Mouse (Mus musculus): ENCODE measurements around the gene Polg.

Polg gene

DNA sequence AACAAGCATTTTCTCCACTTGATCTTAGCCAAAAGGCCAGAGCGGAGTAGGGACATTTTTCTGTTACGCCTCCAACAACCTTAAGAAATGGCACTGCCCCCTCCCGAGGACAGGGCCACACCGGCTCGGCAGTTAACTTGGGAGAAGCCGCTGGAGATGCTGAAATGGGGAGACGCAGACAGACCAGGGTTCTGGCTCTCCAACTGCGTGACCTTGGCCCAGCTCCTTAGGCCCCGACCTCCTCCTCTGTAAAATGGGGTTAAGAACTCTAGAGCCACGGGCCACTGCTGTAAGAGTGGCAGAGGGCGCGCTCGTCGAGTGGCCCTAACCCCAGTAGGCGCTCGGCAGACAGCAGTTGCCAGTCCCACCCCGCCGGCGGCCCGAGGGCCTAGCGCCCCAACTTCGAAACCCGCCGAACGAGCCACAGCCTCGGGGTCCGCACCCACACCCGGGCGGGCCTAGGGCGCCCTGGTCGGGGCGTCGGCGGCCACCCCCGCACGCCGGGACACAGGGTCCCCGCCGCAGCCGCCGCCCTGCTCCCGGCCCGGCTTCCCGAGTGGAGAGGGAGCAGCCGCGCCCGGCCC is 609 bp downstream of the Polg start:
- DNase-seq (ENCODE audit: low read depth, low spot score) = no peak

DNA sequence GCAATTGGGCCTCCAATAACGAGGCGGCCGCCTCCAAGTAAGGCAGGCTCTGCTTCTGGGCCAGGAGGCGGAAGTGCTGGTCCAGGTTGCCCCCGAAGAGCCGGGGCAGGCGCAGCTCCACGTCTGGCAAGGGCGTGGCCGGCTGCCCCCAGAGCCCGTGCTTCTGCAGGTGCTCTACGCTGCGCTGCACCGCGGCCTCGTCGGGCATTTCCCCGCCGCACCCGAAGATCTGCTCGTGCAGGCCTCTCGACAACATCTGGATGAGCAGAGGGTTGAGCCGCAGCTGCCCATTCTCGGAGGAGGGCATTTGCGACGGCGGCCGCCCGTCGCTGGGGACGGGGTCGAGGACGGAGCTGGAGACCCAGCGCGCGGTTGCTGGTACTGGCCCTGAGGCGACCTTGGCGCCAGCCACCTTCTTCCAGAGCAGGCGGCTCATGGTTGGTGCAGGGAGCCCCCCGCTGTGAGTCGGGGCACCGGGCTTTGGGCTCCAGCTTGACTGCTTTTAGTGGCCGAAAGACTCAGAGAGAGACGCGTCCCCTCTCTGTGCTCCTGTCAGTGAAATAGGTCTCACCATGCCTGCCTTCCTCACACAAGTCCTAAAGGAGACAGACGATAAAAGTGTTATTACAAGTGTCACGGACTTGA is 1.3 kb downstream of the Polg start:
- DNase-seq (ENCODE audit: low read depth, low spot score) = no peak

DNA sequence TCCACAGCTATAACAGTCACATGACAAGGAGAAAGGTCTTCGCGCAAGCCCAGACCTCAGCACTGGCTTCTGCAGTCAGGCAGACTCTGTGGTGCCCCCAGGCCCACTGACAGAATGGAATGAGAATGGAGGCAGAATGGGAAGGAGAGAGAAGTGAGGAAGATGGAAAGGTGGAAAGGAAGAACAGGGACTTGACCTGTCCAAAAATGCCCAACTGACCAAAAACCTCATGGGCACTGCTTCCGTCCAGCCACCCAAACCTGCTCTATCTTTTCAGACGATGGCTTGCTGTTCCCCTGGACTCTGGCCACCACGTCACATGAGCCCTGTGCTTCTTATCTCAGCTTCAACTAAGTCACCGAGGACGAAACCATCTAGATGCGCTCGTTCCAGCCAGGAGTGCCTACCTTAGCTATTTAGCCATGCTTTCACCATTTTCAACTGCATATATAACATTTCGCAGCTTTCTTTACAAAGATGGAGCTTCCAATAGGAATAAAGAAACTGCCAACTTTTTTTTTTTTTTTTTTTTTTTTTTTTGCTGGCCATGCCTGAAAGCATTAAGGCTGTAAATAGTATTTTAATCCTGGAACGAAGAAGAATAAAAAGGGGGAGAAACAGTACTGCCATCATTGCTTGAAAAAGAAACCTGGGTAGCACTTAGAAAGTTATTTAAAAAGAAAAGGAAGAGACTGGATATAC is 2.6 kb downstream of the Polg start:
- DNase-seq (ENCODE audit: low read depth, low spot score) = no peak

DNA sequence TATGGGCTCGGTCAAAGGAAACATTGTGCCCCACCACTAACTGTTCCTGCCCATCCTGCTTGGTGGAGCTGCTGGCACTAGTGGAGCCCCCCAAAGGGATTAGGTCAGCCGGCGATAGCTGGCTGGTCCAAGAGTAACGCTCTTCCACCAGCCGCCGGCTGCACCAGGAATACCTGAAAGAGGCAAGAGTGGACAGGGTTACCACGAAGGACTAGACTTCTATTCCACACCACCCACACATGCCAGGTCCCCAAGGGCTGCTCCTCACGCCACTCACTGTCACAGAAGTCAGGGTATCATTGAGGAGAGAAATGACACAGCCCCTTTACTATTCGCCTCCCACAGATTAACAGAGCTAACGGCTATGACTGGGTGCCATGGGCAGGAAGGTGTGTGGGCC is 4.4 kb downstream of the Polg start:
- no peak for DNase-seq (ENCODE audit: low read depth, low spot score)

DNA sequence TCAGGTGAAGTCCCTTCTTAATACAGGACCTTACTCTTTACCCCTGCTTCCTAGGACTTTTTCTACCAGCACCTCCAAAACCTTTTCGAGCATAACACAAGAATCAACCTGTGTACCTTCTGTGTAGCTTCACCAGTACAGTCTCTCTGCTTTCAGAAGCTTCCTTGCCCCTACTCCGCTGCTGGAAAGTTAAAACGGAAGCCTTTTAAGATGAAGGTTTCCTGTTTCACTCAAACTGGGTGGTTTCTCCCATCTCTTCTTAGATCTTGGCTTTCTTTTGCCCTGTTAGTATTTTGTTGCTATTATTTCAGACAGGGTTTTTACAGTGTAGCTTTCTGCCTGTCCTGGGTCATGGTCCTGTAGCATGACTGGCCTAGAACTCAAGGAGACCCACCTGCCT is 18.7 kb downstream of the Polg start:
- DNase-seq (ENCODE audit: low read depth, low spot score) = no peak

DNA sequence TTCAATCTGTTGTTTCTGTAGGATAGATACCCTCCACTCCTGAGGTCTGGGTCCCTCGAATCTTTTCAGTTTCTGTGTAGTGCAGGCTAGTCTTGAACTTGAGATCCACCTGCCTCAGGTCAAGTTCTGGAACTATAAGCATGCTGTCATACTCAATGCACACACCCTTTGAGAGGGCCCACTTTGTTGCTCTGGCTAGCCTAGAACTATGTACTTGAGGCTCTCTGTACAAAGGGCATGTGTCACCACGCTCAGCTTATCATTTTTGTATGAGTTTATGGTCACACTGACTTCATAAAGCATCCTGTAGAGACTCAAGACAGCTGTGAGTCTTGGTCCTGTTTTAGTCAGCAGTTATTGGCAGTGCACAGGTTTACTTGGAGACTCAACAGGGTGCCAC is 19.1 kb downstream of the Polg start:
- DNase-seq (ENCODE audit: low read depth, low spot score) = no peak

DNA sequence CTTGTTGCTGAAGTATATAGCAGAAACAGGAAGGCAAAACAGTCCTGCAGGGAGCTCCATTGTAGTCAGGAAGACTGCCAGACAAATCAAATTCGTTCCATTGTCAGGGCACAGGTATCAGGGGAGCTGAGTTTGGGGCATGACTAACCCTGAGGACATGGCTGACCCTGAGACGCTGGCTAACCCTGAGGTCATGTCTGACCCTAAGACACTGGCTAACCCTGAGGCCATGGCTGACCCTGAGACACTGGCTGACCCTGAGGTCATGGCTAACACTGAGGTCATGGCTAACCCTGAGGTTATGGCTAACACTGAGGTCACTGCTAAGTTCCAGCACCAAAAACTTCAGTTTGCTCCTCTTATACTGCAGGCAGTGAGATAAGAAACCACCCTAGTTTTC is 26.1 kb downstream of the Polg start:
- DNase-seq (ENCODE audit: low read depth, low spot score) = no peak

DNA sequence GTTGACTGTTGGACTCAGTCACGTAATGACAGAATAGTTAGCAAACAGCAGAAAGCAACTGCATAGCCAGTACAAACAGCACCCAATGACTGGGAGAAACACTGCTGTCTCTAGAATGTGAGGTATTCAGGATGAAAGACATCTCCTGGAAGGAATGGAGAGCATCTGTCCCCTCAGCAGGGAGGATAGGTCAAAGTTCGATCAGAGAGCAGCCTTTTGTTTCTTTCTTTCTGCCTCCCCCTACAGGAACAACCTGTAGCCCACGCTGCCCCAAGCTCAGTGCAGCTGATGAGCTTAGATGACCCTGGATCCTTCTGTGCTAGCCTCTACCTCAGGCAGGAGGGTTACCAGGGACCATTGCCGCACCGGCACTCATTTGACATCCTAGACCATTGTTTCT is 37.9 kb downstream of the Polg start:
- no peak for DNase-seq (ENCODE audit: low read depth, low spot score)

DNA sequence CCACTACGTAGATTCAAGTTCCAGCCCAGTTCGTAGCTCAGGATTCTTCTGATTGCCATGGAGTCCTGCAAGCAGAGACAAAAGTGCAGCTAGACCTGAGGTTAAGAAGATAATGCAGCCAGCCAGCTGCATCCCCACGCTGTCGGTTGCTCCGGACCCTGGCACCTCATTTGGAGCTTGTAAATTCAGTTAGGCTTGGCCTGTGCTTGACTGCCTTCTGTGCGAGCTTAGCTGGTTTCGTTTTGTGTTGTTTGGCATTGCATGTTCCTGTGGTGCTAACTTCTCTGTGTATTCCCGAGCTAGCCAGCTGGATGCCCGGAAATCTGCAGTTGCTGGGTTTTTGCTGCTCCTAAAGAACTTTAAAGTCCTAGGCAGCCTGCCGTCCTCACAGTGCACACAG is 40.4 kb downstream of the Polg start:
- DNase-seq (ENCODE audit: low read depth, low spot score) = no peak

DNA sequence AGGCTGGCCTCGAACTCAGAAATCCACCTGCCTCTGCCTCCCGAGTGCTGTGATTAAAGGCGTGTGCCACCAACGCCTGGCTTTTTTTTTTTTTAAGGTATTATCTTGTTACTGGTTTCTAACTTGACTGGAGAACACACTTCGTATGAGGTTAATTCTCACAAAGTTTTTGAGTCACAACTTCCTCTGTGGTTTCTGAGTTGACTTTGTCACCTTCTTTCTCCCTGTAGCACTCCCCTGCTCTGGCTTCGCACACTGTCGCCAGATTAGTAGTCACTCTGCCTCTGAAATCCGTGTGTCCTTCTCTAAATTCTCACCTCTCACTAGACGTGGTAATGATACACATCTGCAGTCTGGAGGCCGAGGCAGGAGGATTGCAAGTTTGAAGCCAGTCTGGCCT is 43.3 kb downstream of the Polg start:
- no peak for DNase-seq (ENCODE audit: low read depth, low spot score)

DNA sequence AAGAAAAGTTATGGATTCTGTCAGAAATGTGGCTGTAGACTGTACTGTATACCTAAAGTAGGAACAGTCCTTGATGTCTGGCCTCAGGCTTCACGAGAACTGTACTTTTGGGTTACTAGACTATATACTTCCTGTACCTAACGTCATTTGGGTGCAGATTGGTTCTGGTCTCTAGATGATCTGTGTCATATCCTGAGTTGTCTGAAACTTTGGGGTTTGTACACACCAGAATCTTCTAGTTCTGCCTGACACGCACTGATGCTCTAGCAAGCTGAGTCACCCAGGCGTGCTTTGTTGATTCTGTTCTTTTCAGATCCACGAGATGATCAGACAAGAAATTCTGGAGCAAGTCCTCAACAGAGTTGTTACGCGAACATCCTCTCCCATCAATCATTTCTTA is 46.2 kb downstream of the Polg start:
- no peak for DNase-seq (ENCODE audit: low read depth, low spot score)

DNA sequence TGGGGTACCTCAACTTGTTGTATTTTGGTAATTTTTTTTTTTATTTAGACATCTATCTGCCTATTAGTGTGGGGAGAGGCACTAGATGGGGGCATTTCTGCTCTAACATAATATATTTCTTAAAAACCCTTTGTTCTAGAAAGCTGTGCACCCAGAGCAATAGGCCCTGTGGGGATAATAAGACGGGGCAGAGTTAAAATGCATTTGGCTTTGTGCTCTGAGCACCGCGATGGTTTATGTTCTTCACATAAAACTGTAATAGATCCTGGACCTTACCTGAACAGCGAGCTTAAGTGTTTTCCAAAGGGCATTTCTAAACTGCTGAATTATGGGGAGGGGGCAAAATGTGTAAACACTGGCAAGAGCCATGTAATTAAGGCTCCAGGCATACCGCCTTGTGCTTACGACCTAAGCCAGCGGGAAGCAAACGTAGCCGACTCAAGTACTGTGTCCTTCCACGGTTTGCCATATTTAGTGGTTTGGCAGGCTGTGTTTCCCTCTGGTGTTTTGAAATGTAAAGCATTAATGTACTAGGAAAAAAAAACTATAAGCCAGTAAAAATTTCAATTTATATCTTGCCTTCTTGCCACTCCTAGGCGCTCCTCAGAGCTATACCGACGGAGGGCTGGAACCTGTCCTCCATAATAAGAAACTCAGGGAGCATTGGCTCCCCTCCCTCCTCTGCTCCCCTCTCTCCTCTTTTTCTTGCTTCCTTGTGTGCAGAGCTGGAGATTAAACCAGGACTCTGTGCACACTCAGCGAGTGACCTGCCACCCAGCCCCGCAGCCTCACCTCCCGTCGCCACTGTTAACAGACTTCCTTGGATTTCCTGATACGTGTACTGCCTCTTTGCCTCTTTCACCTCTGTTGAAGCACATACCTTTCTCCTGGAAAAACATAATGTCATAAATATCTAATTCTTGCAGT is 51.5 kb downstream of the Polg start:
- no peak for DNase-seq (ENCODE audit: low read depth, low spot score)

DNA sequence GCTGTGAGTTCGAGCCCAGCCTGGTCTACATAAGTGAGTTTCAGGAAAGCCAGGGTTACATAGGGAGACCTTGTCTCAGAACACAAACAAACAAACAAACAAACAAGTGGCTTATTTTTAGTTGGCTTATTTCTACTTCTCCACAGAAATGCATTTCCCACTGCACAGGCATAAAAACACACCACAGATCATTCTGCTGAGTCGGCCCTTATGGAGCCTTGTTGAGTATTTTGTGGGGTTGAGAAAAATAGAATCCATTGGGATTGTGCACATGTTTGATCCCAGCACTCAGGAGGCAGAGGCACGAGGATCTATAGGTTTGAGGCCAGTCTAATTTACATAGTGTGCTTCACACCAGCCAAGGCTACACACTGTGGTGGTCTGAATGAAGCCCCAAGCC is 65.9 kb downstream of the Polg start:
- DNase-seq (ENCODE audit: low read depth, low spot score) = no peak

DNA sequence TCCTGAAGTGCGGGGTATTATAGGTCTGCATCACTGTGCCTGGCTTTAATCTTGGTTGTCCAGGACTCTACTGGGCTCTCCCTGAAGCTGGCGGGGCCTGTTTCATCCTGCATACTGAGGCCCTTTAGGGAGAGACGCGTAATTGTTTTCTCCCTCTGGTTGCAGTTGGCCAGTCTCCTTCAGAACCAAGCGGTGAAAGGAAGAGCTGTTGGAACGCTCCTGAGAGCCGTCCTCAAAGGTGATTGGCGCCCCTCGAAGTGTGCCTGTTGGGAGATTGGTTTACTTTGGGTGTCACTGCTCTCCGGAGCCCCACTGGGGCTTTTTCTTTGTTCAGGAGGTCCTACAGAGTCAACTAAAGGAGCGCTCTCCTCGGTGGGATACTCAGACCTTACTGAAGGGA is 67.2 kb downstream of the Polg start:
- no peak for DNase-seq (ENCODE audit: low read depth, low spot score)

DNA sequence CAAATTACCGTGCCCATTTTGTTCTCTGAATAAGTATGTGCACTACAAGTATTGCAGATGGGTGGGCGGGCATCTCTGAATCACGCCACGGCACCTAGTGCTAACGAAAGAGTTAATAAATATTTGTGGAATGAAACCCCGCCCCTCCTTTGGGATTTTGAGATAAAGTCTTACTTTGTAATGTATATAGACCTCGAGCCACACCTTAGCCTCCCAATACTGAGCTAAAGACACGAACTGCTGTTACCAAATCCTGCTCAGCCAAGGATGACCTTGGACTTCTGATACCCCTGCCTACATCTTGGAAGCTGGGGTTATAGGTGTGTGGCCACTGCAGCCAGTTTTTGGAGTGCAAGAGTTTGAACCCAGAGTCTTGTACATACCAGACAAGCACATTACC is 67.7 kb downstream of the Polg start:
- DNase-seq (ENCODE audit: low read depth, low spot score) = no peak

DNA sequence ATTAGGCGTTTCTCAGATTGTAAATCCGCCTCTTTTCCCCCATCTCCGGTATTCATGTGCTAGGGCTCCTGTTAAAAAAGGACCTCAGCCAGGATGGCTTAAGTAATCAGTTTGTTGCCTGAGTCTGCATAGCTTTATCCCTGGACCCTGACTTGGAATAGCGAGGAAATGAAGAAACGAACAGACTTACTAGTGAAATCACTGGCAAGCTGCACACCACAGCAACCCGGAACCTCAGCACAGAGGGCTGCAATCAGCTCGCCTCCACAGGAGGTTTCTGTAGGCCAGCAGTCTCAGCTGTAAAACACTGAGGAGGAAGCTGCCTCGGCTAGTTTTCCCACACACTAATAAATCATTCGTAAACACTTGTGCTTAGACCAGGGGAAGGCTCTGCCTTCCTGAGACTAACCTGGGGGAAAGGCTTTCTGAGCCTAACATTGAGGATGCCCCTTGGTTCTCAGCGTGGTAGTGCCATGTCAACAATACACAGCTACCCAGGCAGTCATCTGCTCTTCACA is 68.7 kb downstream of the Polg start:
- no peak for DNase-seq (ENCODE audit: low read depth, low spot score)

All from retina, adult 2 months (tissue).